Mouse (Mus musculus) ES-E14 (cell line): Measurements from ENCODE around the gene Jph4. TPM values are rescaled to one million over a fixed set of nuclear protein-coding genes. Genes with fewer than 3 reads are reported as not detected.
A peak's percentile ranks its signal among the peaks of the same experiment; 100 is the strongest.

ENCODE experiments used
- DNase-seq: peaks from one replicate; pipeline ENCODE4 v3.0.0-alpha.2; 2013; ENCODE audit warnings: low read depth, low spot score
- H3K27ac ChIP-seq: 2 replicates; pipeline ENCODE4 v1.5.1; 2012; ENCODE audit warnings: low read depth, mild to moderate bottlenecking, low read length, moderate library complexity, mixed read lengths; ENCODE audit not compliant: poor library complexity, insufficient read depth, severe bottlenecking
- H3K36me3 ChIP-seq: 2 replicates; pipeline ENCODE4 v1.6.1; 2012; ENCODE audit warnings: mild to moderate bottlenecking, low read length, moderate library complexity, mixed read lengths; ENCODE audit not compliant: control insufficient read depth, poor library complexity, insufficient read depth, severe bottlenecking
- H3K4me1 ChIP-seq, 2 experiments: fragments of 150-350 bp in 1 of 2; sonication (generic) in 1 of 2; 2 replicates each; pipeline ENCODE4 v1.6.1; 2012; ENCODE audit warnings: low read length in 2 of 2, mild to moderate bottlenecking in 1 of 2, mixed read lengths in 1 of 2; ENCODE audit not compliant: control insufficient read depth in 2 of 2, insufficient read depth in 2 of 2, poor library complexity in 1 of 2
- H3K4me3 ChIP-seq, 2 experiments: fragments of 150-350 bp in 1 of 2; sonication (generic) in 1 of 2; 2 replicates each; pipeline ENCODE4 v1.5.1; 2012; ENCODE audit warnings: low read length in 2 of 2, low read depth in 1 of 2, mild to moderate bottlenecking in 1 of 2, mixed read lengths in 1 of 2; ENCODE audit not compliant: insufficient read depth in 1 of 2, poor library complexity in 1 of 2, severe bottlenecking in 1 of 2
- H3K9ac ChIP-seq: 2 replicates; pipeline ENCODE4 v1.6.1; 2012; ENCODE audit warnings: low read depth, mild to moderate bottlenecking, low read length, mixed read lengths; ENCODE audit not compliant: poor library complexity, insufficient read depth, severe bottlenecking
- H3K9me3 ChIP-seq: fragments of 150-350 bp; sonication (generic); 2 replicates; pipeline ENCODE4 v1.6.1; 2012; ENCODE audit warnings: low read depth, mild to moderate bottlenecking, low read length; ENCODE audit not compliant: control insufficient read depth, insufficient read depth
- CHD2 ChIP-seq: IDR thresholded peaks from 2 replicates; pipeline ENCODE4 v1.6.1; 2014; ENCODE audit warnings: mild to moderate bottlenecking, low read depth, low read length, inconsistent platforms
- HCFC1 ChIP-seq: IDR thresholded peaks from 2 replicates; pipeline ENCODE4 v1.6.1; 2012; ENCODE audit warnings: low read length, inconsistent platforms, borderline replicate concordance; ENCODE audit not compliant: insufficient read depth
- MAFK ChIP-seq: IDR thresholded peaks from 2 replicates; pipeline ENCODE4 v1.6.1; 2014; ENCODE audit warnings: mild to moderate bottlenecking, low read depth, low read length, inconsistent platforms; ENCODE audit not compliant: insufficient read depth
- ZC3H11A ChIP-seq: IDR thresholded peaks from 2 replicates; pipeline ENCODE4 v1.6.1; 2012; ENCODE audit warnings: low read depth, mild to moderate bottlenecking, inconsistent platforms, low read length, borderline replicate concordance
- ZNF384 ChIP-seq: IDR thresholded peaks from 2 replicates; pipeline ENCODE4 v1.6.1; 2012; ENCODE audit warnings: low read depth, low read length, inconsistent platforms
- in situ Hi-C, 2 experiments: fragments of 600-800 bp; cut with MboI; formaldehyde crosslinking; loops; one replicate each; pipeline ENCODE4 v1.15.1; 2025; ENCODE audit warnings: low sequenced_read_pairs in 2 of 2, inconsistent platforms in 1 of 2; ENCODE audit not compliant: unreplicated experiment in 2 of 2
- total RNA-seq: library from RNA; depleted of rRNA; stranded (reverse); fragments of 300-350 nt; gene quantifications from 2 replicates; pipeline ENCODE4 v1.2.3, GENCODE M21; 2012; rRNA removed

The Jph4 gene
- total RNA-seq = 1.7 and 3.8 TPM in 2 replicates

DNA sequence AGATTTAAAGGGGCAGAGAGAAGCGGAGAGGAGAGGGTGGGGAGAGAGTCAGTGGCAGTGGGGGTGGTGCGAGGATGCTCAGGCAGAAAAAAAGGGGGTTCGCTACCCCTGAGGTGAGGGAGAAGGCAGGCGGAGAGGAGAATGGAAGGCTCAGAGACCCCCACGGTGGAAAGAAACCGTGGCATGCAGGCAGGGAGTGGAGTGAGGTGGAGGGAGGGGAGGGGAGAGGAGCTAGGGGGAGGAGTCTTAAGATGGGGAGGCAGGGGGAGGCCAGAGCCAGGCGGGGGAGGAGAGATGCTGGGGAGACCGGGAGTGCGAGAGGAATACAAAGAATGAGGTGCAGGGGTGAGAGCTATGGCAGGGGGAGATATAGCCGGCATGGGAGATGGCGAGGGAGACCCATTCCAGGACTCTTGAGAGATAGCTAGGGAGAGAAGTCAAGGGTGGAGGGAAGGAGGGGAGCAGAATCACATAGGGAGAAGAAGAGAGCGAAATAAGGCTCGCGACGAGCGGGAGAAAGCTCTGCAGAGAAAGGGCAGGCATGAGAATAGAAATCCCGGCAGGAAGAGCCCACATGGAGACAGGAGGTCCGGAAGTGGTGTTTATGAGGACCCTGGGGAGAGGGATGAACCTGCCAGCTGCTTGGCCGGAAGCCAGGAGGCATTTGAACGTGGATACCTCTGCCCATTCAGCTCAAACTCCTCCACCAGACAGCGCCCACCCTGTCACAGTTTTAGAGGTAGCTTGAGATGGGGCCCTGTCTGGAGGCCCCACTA lies at the start of gene Jph4:
TSS of gene Jph4 (minus strand) at position 511 of the 776 bp plus-strand sequence.
- no peak for TF ChIP-seq CHD2
- no peak for TF ChIP-seq ZNF384
- TF ChIP-seq HCFC1 = no peak
- TF ChIP-seq MAFK = no peak
- TF ChIP-seq ZC3H11A = no peak
- no peak within 1 kb of the TSS for H3K27ac ChIP-seq
- in situ Hi-C loops = no loop called here
- no peaks in the 10 kb centered on the region for H3K36me3 ChIP-seq
- H3K4me3 ChIP-seq = peak within 1 kb of the TSS; percentile 66 to 89
- no peak for DNase-seq
- H3K9ac ChIP-seq = peak within 1 kb of the TSS; percentile 62
- H3K4me1 ChIP-seq = peaks cover 5 to 11% of the 10 kb centered on the region in 2 experiments; a peak in 3 of 4 replicates
- no peaks in the 10 kb centered on the region for H3K9me3 ChIP-seq

DNA sequence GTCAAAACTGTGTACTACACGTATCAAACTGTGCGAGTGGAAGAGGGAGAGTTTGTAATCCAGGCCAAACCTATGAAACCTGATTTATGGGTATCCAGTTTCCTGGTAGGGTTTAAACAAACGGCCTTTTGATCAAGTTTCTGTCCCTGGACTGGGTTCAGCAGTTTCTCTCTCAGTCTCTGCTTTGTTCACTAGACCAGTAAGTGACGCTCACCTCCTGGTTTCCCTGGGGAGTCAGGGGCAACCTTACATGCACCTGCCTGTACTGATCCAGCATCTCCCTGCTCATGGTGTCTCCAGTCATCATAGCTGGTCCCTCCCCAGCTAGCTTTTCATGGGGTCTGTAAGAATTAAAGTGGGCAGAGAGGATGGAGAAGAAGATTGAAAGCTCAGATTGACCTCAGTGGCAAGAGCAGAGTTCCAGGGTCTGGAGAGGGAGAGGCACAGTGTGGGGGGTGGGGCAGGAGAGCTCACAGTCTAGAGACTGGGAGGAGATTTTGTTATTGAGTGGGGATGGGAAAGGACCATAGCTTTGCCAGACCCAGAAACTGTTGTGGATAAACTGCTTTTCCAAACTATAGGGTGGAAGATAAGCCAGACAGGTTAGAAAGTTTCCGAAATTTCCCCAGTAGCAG lies 47.6 kb upstream of the Jph4 start:
- Histone ChIP-seq H3K36me3 (no peaks in the 10 kb centered on the region), H3K4me1 (no peaks in the 10 kb centered on the region; a peak in 1 of 4 replicates), H3K9me3 (no peaks in the 10 kb centered on the region), H3K9ac (no peak overlapping the region), H3K4me3 (no peak overlapping the region), H3K27ac (no peak overlapping the region)
- in situ Hi-C loops = no loop called here
- DNase-seq = no peak
- TF ChIP-seq CHD2 (no peak), ZNF384 (no peak), ZC3H11A (no peak), MAFK (no peak), HCFC1 (no peak)

DNA sequence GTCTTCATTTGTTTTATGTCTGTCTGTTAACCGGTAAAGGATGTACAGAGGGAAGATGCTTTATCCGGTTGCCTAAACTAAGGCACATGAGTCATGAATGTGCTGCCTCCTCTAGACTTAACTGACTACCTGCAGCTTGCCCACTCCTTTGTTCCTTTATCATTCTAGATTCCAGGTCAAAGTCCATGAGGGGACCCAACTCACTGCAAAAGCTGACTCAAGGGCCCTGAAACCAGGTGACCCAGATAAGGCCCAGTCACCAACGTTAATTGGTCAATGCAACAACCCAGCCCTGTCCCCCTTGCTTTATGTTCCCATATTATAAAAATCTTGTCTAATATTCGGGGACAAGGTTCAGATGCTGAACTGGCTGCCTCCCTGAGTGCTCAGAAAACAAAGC lies 45.4 kb upstream of the Jph4 start:
- Histone ChIP-seq H3K27ac (no peak overlapping the region), H3K36me3 (no peaks in the 10 kb centered on the region), H3K4me3 (no peak overlapping the region), H3K4me1 (no peaks in the 10 kb centered on the region), H3K9me3 (no peaks in the 10 kb centered on the region), H3K9ac (no peak overlapping the region)
- TF ChIP-seq CHD2 = no peak
- no peak for TF ChIP-seq MAFK
- TF ChIP-seq HCFC1 = no peak
- no peak for DNase-seq
- in situ Hi-C loops = no loop called here

DNA sequence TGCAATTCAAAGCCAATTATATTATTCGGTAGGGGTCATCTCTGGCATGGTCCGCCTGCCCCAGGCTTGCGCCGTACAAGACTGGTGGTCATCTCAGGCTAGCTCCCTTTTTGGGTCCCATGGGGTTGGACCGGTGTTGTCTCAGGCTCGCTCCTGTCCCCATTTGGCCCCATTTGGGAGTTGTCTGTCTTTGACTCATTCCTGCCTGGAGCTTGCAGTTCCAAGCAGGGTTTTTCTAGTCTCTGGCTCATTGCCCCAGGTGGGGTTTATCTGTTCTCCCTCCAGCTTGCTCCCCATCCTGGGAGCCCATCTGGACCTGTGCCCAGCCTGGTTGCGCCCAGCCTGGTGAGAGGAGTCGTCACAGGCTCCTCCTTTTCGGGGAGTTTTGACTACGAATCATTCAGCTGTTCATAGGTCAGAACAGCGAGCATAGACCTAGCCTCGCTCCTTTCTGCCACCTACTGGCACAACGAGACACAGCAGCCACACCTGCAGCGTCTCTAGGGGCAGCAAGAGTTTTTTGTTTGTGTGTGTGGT lies 44.4 kb upstream of the Jph4 start:
- H3K27ac ChIP-seq = no peak overlapping the region
- no peaks in the 10 kb centered on the region for H3K4me1 ChIP-seq

More for the DNA sequence above, 44.4 kb upstream of the Jph4 start:
- Histone ChIP-seq H3K9ac (peak overlapping the region; percentile 11; the same call in 1 of the 2 replicates), H3K9me3 (no peaks in the 10 kb centered on the region), H3K36me3 (no peaks in the 10 kb centered on the region), H3K4me3 (peak overlapping the region; percentile 56 to 70)
- in situ Hi-C loops = no loop called here
- TF ChIP-seq CHD2 (no peak), MAFK (no peak), ZNF384 (peak; percentile 60; the same call in 1 of the 2 replicates), ZC3H11A (0 out of 2 replicates have a peak, but pooled peaks have one; percentile 11), HCFC1 (no peak)
- DNase-seq = peak; percentile 89
